Mouse (Mus musculus) gastrocnemius, postnatal 36 days (tissue): Measurements from ENCODE around the gene Tmem161b. TPM values are rescaled to one million over a fixed set of nuclear protein-coding genes. Genes with fewer than 3 reads are reported as not detected.
A peak's percentile ranks its signal among the peaks of the same experiment; 100 is the strongest.
"Not testable (repeated sequence)": the region's sequence is repeated elsewhere in the genome, so short reads cannot be mapped to it uniquely, and the experiment has no call there.

ENCODE experiments used
- DNase-seq, 2 experiments: peaks; one replicate each; pipeline ENCODE4 v3.0.0; 2022
- intact Hi-C: fragments of 180-260 bp; cut with DNase I; formaldehyde crosslinking; loops from one replicate; pipeline ENCODE4 v1.15.1; 2025
- long read RNA-seq, 2 experiments: library from polyadenylated mRNA; stranded (forward); transcript quantifications; one replicate each; pipeline ENCODE4 v2.0.0; 2021
- total RNA-seq, 2 experiments: library from RNA; stranded (reverse); gene quantifications; 2 replicates each; pipeline ENCODE4 v1.2.3; 2021

Gene Tmem161b
- 10 to 100 TPM; 10.4 to 11.7 TPM for total RNA-seq
- long read RNA-seq, experiment 1, transcript Tmem161b-201 (12 exons, 2,857 nt) = major isoform, 8 of 12 reads
- long read RNA-seq, experiment 1, partial matches to known transcripts = 0 of 12 reads
- long read RNA-seq, experiment 1, other reads (novel, unspliced or antisense) = 4 of 12 reads
- long read RNA-seq, experiment 2, transcript Tmem161b-201 (12 exons, 2,857 nt) = major isoform, 8 of 13 reads
- long read RNA-seq, experiment 2, partial matches to known transcripts = 1 of 13 reads
- long read RNA-seq, experiment 2, other reads (novel, unspliced or antisense) = 4 of 13 reads

DNA sequence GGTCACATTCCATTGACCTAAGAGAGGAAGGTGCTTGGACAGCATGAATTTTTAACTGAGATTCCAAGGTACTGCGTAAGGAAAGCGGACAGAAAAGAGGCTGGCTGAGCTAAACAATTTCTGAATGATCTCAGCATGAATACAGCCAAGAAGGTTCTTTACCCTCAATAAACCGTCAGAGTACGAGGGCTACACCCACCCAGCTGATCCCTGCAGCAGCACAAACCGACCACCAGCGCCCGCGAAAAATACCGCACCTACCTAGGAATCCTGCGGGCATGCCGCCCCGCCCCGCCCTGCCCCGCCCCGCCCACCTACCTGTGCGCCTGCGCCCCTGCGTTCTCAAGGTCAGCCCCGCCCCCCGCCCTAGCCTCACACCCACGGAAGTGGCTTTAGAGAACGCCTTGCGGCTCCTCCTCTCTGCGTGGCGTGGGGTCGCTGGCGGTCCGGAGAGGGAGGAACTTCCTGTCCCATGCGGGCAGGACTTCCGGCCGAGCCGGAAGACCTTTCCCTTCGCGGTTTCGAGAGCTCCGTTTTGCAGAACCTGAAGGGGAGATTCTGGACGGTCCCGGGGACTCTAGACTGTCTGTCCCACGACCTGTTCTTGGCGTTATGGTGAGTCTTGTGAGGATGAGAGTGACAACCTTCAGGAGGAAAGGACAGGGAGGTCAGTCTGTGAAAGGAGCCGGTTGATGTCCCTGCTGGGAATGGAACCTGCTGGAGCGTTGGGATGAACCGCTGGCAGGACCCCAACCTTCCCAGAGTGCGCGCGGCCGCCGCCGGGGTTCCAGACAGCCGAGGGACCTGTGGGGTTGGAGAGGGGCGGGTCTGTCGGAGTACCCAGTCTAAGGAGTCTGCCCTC lies at the start of gene Tmem161b:
TSS of gene Tmem161b (plus strand) at position 477 of the 862 bp plus-strand sequence.
- DNase-seq = peak; percentile 75 to 83
- intact Hi-C loops = no loop called here

DNA sequence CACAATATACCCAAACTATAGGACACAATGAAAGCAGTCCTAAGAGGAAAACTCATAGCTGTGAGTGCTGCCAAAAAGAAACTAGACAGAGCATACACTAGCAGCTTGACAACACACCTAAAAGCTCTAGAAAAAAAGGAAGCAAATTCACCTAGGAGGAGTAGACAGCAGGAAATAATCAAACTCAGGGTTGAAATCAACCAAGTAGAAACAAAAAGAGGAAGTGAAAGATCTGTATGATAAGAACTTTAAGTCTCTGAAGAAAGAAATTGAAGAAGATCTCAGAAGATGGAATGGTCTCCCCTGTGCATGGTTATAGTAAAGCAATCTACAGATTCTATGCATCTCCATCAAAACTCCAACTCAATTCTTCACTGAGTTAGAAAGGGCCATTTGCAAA lies 36.3 kb upstream of the Tmem161b start:
- intact Hi-C loops = not testable (repeated sequence)

DNA sequence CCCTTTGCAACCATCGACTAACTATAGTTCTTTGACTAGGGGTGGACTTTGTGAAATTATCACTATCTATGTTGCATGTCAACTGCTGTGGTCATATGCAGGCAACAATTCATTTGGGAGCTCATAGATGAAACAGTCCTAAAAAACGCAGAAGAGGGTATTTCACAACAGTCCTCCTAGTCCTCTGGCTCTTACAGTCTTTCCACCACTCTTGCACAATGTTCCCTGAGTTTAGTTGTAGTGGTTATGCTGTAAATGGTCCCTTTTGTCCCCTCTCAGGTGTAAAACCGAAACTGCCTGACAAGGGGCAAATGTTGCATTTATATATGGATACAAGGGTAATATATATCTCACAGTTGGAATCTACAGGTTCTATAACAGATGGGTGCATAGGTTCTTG lies 29.4 kb upstream of the Tmem161b start:
- DNase-seq = no peak
- intact Hi-C loops = no loop called here

More for the DNA sequence above, 36.3 kb upstream of the Tmem161b start:
- DNase-seq = not testable (repeated sequence)

DNA sequence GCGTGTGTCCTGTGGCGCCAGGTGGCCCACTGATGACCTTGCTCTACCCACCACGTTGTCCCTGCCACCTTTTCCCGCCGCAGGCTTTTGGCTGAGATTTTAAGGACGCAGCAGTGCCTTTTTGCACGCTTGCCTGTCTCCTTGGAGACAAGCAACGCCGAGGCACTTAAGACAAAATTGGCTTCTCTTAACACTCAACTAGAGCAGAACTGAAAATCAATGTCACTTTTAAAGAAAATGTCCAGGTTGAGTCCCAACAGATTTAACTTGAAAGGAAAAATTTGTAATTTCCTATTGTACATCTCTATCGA lies 541 bp downstream of the Tmem161b start:
- DNase-seq = no peak
- intact Hi-C loops = no loop called here

DNA sequence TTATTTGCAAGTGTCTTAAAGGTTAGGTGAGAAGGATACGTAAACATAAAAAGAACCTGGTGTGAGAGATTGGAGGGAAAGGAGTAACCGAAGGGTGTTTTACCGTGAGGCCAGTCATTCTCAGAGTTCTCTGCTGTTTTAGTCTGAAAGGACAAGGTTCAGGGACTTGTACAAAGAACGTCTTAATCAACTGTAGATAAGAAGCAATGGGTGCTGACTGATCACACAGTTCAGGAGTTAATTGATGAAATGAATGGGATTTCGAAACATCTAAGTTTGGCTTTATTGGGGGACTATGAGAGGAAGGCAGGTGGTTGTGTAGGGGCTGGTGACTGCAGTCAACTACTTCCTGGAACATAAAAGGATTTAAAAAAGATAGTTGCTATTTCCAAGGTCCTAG lies 922 bp downstream of the Tmem161b start:
- no peak for DNase-seq
- intact Hi-C loops = no loop called here

DNA sequence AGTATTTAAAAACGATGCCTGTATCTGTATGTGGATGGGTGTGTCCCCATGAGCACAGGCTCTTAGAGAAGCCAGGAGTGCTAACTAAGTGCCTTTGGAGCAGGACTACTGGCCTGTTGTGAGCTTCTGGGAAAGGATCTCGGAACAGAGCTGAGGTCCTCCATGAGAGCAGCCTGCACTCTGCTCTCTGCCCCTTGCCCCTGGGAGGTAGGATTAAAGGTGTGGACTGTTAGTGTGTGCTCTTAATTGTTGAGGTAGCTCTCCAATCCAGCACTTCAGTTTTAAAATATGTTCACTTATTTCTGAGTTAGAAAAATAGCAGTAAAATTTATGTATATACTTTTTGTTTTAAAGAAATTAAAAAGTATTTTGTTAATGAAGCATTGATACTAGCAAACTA lies 11.9 kb downstream of the Tmem161b start:
- intact Hi-C loops = no loop called here
- no peak for DNase-seq

DNA sequence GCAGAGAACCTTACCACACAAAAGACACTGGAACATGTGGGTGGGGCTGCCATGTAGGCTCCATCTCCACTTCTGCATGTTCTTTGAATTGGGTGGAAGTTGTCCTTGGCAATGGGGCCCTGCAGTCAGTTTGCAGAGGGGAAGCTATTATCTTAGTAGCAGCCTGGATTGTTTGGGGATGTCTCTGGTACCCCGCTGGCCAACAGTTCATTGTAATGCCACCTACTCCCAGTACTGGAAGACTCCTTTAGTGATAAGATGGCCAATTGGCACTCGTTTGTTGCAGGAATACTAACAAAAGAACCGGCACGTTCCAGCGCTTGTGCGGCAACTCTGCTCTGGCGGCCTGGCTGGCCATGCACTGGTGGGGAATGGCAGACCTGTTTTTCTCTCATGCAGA lies 14.7 kb downstream of the Tmem161b start:
- intact Hi-C loops = no loop called here
- no peak for DNase-seq

DNA sequence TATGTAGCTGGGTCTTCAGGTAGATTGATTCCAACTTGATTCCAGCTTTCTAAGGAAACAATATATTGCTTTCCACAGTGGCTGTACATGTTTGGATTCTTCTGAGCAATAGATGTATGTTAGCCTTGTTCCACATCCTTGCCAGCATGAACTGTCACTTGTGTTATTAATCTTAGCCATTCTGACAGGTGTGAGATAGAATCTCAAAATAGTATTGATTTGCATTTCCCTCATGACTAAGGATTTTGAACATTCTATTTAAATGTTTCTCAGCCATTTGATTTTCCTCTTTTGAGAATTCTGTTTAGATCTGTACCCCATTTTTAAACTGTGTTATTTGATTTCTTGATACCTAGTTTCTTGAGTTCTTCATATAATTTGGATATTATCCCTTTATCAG lies 16.1 kb downstream of the Tmem161b start:
- intact Hi-C loops = no loop called here
- DNase-seq = no peak

DNA sequence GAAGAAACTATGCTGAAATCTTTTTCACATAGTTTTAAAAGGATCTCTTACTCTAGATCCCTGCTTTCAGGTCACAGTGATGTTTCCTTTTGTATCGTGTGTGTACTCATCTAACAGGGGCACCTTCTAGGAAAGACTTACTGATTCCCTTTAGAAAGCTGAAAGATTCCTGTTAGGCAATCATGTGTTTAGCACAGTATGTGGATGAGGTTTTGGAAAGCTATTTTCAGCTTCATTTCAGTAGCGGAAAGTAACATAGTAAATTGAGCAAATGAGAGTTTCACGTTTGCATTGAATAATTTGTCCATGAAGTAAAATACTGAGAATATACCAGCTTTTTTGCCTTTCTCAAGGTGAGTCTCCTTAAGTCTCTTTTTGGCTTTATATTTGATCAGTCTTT lies 26.0 kb downstream of the Tmem161b start:
- intact Hi-C loops = no loop called here
- no peak for DNase-seq

DNA sequence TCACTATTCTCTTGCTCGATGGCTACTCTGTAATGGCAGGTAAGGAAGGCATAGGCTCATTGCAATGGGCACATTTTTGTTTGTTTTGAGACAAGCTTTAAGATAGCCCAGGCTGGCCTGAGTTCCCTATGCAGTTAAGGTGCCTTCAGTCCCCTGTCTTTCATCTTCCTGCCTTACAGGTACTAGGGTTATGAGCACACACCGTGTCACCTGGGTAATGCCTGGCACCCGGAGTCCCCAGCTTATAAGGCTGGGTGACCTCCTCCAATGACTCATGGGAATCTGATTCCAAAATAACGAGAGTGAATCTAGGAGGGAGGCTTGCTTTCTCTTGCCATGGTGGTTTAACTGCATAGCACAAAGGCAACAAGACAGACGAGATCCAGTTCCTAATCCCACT lies 29.2 kb downstream of the Tmem161b start:
- DNase-seq = no peak
- intact Hi-C loops = no loop called here

DNA sequence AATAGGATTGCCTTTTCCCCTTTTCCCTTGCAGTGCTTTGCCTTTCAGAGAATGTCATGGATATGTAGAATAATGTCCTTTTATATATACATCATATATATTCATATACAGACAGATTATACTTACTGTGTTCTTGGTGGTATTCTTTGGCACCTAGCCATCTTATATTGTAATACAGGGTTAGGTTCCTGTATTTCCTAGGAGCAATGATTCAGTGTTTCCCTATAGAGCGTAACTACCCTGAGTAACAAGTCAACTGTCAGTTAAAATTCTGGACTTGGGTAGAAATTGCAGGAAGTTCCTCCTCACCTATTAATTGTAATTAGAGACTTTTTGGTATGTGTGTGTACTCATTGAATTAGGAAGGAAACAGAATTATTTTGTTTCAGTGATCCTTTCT lies 33.0 kb downstream of the Tmem161b start:
- DNase-seq = no peak
- intact Hi-C loops = no loop called here

DNA sequence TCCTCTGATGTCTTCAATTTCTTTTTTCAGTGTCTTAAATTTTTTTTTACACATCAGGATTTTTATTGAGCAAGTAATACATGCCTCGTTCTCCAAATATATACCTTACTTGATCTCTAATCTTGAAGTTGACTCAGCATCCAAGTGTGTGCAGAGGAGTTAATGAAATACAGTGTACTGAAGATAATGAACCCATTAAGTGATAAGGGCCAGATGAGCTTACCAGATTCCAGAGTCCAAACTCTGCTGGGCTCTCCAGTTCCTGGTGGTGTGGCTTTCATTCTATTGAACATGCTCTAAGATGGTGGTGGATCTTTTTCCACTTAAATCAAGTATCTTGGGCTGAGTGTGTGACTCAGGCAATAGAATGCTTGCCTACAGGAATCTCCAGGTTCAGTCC lies 42.3 kb downstream of the Tmem161b start:
- intact Hi-C loops, DNase-seq: not testable (repeated sequence)

DNA sequence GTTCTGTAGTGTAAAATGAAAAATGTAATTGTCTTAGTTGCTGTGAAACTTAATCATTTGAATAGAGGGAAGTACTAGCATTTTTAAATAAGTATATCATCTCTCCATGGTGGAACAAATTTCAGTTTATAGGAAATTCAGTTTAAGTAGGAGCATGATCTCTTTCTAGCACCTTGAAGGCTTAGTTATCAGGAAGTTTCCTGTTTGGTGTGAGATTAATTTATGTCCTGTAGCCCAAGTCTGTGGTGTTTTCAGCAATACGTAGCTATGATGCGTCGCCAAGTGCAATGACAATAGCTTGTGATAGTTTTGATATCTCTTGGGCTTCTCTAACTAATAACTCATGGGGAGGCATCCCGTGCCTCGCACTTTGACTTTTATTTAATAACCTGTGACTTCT lies 54.1 kb downstream of the Tmem161b start:
- intact Hi-C loops = no loop called here
- DNase-seq = no peak

DNA sequence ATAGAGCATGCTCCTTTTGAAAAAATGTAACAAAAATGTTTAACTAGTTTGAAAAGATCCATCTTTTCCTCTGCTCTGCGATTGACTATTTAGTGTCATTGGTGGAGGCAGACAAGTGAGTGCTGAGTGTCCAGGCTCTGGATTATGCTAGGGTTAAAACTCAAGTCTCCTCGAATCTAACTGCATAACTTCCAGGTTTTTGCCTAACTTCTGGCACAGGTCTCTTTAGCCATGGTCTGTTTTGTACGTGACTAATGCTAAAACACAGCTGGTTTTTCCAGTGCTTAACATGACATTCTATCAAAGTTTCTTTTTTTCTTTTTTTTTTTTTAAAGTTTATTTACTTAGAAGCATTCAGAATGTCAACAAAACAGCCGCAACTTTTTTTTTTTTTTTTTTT lies 58.3 kb downstream of the Tmem161b start:
- intact Hi-C loops = no loop called here
- DNase-seq = no peak

DNA sequence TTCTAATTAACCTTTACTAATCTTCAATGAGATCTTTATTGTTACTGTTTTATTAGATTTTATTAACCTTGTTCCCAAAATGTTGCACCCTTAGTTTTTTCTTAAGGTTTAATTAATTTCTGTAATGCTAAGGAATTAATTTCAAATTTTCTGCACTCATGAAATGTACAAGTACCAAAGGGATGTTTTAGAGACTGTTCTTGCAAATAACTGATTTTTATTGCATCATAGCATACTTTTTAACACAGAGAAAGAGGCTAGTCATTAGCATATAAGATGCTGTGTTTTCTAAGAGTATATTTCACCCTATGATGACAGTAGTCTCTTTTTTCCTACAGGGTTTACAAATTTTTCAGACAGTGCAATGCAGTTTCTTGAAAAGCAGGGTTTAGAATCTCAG lies 60.9 kb downstream of the Tmem161b start:
- no peak for DNase-seq
- intact Hi-C loops = no loop called here

DNA sequence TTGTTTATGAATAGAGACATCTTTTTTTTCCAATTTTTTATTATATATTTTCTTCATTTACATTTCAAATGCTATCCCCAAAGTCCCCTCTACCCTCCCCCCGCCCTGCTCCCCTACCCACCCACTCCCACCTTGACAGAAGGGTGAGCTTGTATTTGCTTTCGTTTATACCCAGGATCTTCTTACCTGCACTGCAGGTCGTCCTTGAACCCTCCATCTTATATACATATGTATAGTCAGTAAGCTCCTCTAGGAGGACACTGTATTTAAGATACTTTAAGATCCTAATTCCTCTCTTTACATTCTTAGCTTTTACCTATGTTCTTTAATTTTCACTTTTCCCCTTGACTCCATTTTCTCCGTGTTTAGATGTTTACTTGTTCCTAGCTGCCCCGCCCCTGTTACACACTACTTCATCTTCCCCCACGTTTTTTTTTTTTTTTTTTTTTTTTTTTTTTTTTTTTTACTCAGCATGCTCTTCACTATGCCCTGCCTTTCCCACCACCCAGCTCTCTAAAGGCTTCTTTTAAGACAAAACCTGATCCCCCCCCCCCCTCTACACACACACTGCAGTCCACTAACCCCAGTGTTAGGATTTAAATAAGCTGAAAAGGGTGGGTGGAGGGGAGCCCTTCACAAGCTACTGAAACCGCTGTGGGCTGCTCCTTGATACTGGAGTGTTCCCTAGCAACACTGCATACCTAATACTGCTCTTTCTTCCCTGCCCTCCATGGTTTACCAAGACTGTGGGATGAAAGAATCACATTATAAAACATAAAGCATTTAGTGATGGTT lies 62.9 kb downstream of the Tmem161b start:
- intact Hi-C loops = no loop called here
- no peak for DNase-seq

DNA sequence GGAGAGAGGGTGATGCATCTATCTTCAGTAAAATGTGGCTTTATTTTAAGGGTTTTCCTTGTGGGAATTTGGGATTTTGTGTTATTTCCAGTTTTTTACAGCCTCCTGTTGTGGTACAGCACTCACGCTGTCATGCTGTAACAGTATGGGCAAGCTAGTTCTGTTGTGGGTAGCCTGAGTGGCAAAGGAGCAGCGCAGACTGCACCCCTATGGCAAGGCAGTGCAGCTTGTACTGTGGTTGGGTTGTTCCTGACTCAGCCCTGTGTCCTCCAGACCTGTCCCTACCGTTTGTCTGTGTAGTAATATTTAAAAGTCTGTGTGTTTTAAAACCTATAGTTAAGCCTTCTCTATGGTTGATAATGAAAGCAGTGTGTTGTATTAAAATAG lies 63.5 kb downstream of the Tmem161b start:
- no peak for DNase-seq
- intact Hi-C loops = no loop called here

DNA sequence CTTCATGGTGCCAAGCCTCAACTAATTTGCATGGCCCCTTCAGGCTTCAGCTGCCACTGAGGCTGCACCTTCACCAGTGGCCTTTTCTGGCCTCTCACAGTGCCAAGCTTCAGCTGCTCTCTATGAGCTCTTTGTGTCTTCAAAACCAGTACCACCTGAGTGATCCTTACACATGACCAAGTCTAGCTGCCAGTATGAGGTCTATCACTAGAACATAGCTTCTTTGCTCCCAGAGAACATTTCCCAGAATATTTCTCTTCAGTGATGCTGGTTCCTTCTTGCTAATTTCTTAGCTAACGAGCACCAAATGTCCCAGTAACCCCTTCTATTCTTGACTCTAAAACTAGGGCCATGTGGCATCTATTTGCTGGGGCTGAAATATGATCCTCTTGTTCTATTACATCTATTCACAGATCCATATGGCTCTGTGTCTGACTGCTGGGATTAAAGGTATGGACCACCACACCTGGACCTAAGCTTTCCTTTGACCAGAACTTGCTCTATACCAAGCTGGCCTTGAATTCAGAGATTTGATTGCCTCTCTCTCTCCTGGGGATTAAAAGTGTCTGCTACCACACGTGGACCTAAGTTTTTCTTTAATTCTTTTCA lies 77.5 kb downstream of the Tmem161b start:
- intact Hi-C loops = no loop called here
- no peak for DNase-seq

DNA sequence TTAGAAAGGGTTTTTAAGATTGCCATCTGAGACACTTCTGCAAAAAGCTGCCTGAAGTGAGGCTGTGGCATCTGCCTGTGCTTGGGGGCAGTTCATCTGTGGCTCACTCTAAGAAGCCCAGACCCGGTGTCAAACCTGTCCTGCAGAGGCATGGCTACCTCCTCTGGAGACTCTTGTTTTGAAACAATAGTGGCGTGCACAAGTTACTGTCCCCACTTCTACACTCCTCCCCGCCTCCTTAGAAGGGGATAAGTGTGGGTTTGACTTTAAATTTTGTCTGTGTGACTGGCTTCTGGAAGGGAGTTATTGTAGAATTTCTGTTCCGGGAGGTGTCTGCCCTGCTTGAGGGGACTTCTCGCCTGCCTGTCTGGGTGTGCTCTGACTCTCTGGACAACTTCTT lies 121.2 kb downstream of the Tmem161b start:
- DNase-seq = no peak
- intact Hi-C loops = loop anchor here (10.0 kb wide), 1 partner anchor 628 kb away; no protein-coding TSS in a partner anchor

DNA sequence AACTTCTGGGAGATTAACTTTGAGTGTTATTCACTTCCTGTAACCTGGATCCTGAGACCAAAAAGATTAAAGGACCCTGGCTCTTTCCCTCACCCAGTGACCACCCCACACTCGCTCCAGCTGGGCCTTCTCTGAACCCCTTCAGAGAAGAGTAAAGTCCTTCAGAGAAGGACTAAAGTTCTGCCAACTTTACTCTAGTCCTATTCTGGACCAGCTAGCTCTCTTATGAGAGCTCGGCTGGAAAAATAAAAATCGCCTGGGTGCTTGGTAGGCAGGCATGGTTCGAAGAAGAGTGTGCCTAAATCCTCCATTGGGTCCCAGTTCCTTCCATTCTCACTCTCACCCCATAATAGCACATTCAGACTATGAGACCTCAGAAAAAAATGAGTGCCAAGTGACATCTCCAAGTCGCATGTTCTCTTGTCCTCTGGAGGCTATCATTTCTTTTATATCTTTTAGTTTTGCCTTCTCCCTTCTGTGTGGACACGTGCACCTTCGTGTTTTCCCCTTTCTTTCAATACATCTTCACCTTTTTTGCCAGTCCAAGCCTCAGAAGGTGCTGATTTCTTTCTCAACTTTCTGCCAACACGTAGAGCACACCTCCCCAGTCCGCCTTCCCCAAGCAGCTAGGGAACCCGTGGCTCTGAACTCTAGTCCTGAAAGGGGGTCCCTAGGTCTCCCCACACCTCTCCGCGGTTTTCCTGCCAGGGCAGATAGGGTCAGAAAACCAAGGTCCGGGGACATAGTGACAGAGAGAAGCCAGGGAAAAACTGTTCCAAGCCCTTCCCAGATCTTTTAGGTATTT lies 121.8 kb downstream of the Tmem161b start:
- intact Hi-C loops = loop anchor here (10.0 kb wide), 1 partner anchor 629 kb away; no protein-coding TSS in a partner anchor
- no peak for DNase-seq
